Mouse (Mus musculus): ENCODE data around the gene Mex3a. TPM values are rescaled to one million over a fixed set of nuclear protein-coding genes. Genes with fewer than 3 reads are reported as not detected.

Gene Mex3a
- total RNA-seq, 2 experiments from 2014 or later = 0.81 to 2.0 TPM

DNA sequence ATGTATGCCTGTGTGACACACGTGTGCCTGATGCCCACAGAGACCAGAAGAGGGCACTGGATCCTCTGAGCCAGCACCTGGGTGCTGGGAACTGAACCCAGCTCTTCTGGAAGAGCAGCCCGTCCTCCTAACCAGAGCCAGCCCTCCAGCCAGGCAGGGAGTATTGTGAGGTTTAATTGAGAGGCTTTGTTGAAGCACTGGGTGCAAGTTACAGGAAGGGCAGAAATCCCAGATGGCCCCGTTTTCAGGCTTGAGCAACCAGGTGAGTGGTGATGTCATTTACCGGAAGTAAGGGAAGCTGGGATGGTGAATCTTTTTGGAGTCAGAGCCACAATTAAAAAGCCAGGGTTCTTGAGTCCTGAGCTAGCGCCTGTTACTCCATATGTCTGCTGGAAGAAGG is 7.2 kb upstream of the Mex3a start:
- intact Hi-C loops (cut with DNase I) = no loop called here
- no peak for DNase-seq

DNA sequence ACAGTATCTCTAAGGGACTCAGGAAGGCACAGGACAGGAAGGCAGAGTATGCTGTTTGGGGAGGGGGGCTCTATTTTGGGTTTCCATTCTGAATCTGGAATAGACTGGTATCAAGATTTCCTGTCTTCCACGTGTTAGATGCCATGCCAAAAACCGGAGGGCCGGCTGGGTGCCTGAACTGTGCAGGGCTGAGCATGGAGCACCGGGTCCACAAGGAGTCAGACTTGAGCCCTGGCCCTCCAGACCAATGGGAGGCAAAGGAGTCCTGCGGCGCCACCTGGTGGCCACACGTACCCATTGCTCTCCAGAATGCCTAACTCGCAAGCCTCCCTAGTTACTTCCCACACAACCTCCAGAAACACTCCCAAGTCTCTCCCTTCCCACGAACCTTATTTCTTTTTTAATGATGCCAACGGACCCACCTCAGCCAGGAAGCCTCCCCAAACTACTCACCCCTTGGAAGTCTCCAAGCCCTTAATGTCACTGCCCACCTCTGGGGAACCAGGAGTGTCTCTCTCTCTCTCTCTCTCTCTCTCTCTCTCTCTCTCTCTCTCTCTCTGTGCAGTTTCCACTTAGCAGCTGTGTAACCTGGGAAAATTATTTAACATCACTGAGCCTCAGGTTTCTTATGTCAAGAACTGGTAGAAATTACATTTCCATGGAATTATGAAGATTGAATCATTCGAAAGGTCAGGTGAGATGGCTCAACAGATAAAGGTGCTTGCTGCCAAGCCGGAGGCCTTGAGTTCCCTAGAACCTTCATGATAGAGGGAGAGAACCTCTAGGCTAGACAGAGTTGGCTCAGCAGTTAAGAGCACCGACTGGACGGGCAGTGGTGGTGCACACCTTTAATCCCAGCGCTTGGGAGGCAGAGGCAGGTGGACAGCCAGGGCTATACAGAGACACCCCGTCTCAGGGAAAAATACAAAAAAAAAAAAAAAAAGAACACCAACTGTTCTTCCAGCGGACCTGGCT is 5.8 kb upstream of the Mex3a start:
- intact Hi-C loops (cut with DNase I) = loop anchor here (1.0 kb wide), 1 partner anchor 42 kb away; no protein-coding TSS in a partner anchor
- DNase-seq = peak; percentile 87 to 91

DNA sequence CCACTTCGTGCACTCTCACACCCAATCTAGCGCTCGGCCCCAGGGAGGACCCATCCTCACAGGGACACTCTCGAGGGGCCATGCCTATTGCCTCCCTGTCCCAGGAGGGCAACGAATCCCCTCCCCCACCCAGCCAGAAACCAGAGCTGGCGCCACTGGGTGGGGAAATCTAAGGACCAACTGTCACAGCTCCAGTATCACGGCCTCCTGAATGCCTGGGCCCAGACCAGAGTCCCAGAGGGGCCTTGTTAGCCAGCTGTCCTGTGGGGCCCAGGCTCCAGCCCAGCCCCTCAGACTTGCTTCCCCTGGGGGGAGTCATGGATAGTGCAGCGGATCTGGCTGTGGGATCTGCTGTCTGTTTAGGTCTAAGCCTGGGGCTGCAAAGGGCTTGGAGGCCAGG is 4.6 kb upstream of the Mex3a start:
- intact Hi-C loops (cut with DNase I) = no loop called here

DNA sequence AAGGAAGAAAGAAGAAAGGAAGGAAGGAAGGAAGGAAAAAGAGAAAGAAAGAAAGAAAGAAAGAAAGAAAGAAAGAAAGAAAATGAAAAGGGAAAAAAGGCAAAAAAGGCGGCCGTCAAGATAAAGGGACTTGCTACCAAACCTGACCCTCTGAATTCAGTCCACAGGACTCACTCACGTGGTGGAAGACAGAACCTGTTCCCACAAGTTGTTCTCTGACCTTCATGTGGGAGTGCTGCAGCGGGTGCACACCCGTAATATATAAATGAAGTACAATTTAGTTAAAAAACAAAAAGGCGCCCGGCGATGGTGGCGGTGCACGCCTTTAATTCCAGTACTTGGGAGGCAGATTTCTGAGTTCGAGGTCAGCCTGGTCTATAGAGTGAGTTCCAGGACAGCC is 3.5 kb upstream of the Mex3a start:
- DNase-seq = no peak
- intact Hi-C loops (cut with DNase I) = no loop called here

More for the DNA sequence above, 4.6 kb upstream of the Mex3a start:
- DNase-seq = no peak

- DNase-seq = no peak
- intact Hi-C loops (cut with DNase I) = no loop called here
These were observed 2.8 kb upstream of the Mex3a start for GRCm38 (mm10) chr3:88529204-88530000.

- no peak for DNase-seq
- intact Hi-C loops (cut with DNase I) = no loop called here
These were observed 1.9 kb upstream of the Mex3a start for GRCm38 (mm10) chr3:88530082-88530864.

GRCm38 (mm10) chr3:88531348-88532298 is 572 bp upstream of the Mex3a start:
- intact Hi-C loops (cut with DNase I) = no loop called here

GRCm38 (mm10) chr3:88532689-88533511 is 705 bp downstream of the Mex3a start:
- no peak for DNase-seq
- intact Hi-C loops (cut with DNase I) = no loop called here

More at GRCm38 (mm10) chr3:88531348-88532298, 572 bp upstream of the Mex3a start:
- peak; percentile 89 to 91 for DNase-seq

DNA sequence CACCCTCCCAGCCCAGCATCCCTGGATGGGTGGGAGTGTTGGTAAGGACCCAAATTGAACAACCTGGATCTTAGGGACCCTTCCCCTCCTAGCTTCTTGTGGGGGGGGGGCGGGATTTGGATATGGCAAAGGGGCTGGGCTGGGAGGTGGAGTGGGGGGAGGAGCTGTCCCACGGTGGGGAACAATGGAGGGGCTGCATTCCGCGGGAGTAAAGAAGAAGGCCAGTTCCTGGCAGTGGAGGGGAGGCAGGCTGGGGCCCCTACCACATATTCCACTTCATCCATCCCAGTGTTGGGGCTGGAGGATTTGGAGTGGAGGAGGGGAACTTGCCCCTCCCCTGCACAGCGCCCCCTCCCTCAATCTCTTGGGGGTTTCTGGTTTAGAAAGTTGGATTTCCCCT is 1.5 kb downstream of the Mex3a start:
- DNase-seq = no peak
- intact Hi-C loops (cut with DNase I) = no loop called here

- no peak for DNase-seq
- intact Hi-C loops (cut with DNase I) = no loop called here
These were observed 2.8 kb downstream of the Mex3a start for GRCm38 (mm10) chr3:88535005-88535404.

DNA sequence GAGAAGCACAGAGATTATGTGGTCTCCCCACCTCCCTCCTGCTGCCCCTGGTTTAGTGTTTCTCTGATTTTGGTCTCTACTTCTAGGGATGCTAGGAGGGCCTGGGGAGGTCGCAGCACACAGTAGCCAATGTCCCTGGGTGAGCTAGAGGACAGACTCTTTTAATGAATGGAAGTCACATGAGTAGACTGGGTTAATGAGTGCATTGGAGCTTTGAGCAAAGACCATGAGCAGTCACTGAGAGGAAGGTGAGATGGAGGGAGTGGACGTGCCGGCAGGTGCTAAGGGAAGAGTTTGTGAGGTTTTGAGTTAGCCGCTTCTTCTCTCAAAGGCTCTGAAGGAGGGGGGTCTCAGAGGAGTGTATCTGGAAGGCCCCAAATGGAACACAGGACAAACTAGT is 3.3 kb downstream of the Mex3a start:
- intact Hi-C loops (cut with DNase I) = no loop called here
- DNase-seq = no peak

DNA sequence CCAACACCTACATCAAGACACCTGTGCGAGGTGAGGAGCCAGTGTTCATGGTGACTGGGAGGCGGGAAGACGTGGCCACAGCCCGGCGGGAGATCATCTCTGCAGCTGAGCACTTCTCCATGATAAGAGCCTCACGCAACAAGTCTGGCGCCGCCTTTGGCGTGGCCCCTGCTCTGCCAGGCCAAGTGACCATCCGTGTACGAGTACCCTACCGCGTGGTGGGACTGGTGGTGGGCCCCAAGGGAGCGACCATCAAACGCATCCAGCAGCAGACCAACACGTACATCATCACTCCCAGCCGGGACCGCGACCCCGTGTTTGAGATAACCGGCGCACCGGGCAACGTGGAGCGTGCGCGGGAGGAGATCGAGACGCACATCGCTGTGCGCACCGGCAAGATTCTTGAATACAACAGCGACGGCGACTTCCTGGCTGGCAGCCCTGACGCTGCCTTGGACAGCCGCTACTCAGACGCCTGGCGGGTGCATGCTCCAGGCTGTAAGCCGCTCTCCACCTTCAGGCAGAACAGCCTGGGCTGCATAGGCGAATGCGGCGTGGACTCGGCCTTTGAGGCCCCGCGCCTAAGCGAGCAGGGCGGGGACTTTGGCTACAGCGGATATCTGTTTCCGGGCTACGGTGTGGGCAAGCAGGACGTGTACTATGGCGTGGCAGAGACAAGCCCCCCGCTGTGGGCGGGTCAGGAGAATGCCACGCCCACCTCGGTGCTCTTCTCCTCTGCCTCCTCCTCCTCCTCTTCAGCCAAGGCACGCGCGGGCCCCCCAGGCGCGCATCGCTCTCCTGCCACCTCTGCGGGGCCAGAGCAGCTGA is 4.1 kb downstream of the Mex3a start:
- intact Hi-C loops (cut with DNase I) = no loop called here
- peak; percentile 80 to 82 for DNase-seq

- no peak for DNase-seq
- intact Hi-C loops (cut with DNase I) = no loop called here
These were observed 5.0 kb downstream of the Mex3a start for GRCm38 (mm10) chr3:88537146-88537545.

- no peak for DNase-seq
- intact Hi-C loops (cut with DNase I) = no loop called here
These were observed 6.3 kb downstream of the Mex3a start for GRCm38 (mm10) chr3:88538271-88539145.

DNA sequence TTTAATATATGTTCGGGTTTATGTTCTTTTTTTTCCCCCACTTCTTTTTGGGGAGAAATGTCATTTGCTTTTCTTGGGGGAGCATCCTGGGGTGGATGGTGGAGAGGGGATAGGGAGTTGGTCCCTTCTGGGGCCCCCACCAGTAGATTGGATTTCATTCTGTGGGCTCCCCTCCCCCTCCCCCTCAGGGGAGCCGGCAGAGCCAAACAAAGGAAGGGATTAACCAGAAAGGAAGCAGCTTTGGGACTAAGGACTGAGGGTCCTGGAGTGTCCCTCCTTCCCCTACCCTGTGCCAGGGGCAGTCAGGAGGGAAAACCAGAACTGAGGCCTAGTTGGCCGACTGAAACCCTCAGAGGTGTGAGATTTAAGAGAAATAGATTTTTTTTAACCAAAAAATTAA is 7.2 kb downstream of the Mex3a start:
- no peak for DNase-seq
- intact Hi-C loops (cut with DNase I) = no loop called here

DNA sequence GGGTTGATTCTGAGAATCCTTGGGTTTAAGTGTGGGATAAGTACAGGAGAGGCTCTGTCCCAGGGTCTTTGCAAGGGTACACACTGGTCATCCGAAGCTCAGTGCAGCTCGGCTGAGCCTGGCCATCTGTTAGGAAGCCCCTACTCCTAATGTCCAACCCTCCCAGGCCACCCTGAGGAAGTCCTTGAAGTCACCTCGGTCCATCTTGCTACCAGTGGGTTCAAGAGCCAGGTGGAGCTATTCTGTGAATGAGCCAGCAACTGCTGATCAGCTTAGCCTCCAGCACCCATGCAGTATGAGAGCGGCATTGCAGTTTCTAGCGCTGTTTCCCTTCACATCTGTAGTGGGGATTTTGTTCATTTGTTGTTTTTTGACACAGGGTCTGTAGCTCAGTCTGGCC is 7.9 kb downstream of the Mex3a start:
- no peak for DNase-seq
- intact Hi-C loops (cut with DNase I) = no loop called here
